Mouse (Mus musculus) MEL (cell line): Measurements from ENCODE around the gene Nmrk2.

ENCODE experiments used
- CTCF ChIP-seq, 3 experiments: IDR thresholded peaks in 2 of 3; conservative IDR thresholded peaks in 1 of 3; 2 replicates each; pipeline ENCODE4 v1.5.1; 2011 to 2012; ENCODE audit warnings: low read length in 3 of 3, low read depth in 2 of 3, mild to moderate bottlenecking in 2 of 3, improper control_type of control experiment in 1 of 3, inconsistent platforms in 1 of 3, mixed read lengths in 1 of 3, moderate library complexity in 1 of 3; ENCODE audit not compliant: control insufficient read depth in 1 of 3, insufficient read depth in 1 of 3, poor library complexity in 1 of 3, severe bottlenecking in 1 of 3
- ELF1 ChIP-seq: IDR thresholded peaks from 2 replicates; pipeline ENCODE4 v1.6.1; 2014; ENCODE audit warnings: low read depth, mild to moderate bottlenecking, inconsistent platforms, low read length, improper control_type of control experiment, moderate library complexity
- GABPA ChIP-seq: IDR thresholded peaks from 2 replicates; pipeline ENCODE4 v1.6.1; 2012; ENCODE audit warnings: low read depth, mild to moderate bottlenecking, inconsistent platforms, low read length, improper control_type of control experiment, moderate library complexity
- HCFC1 ChIP-seq: IDR thresholded peaks from 2 replicates; pipeline ENCODE4 v1.6.1; 2012; ENCODE audit warnings: low read depth, mild to moderate bottlenecking, inconsistent platforms, low read length, improper control_type of control experiment, moderate library complexity
- MAX ChIP-seq: IDR thresholded peaks from 2 replicates; pipeline ENCODE4 v1.6.1; 2011; ENCODE audit warnings: low read length, improper control_type of control experiment
- MYC ChIP-seq: IDR thresholded peaks from 2 replicates; pipeline ENCODE4 v1.6.1; 2011; ENCODE audit warnings: low read depth, mild to moderate bottlenecking, low read length, improper control_type of control experiment, moderate library complexity
- POLR2A ChIP-seq, 2 experiments: IDR thresholded peaks; 2 replicates each; pipeline ENCODE4 v1.6.1; 2011 to 2012; ENCODE audit warnings: low read length in 2 of 2, mild to moderate bottlenecking in 2 of 2, control low read depth in 1 of 2, improper control_type of control experiment in 1 of 2, low read depth in 1 of 2, moderate library complexity in 1 of 2; ENCODE audit not compliant: control insufficient read depth in 1 of 2, insufficient read depth in 1 of 2, poor library complexity in 1 of 2
- POLR2AphosphoS5 ChIP-seq: IDR thresholded peaks from 2 replicates; pipeline ENCODE4 v1.6.1; 2012; ENCODE audit warnings: low read depth, borderline replicate concordance, mild to moderate bottlenecking, inconsistent platforms, low read length, moderate library complexity, mixed read lengths
- RCOR1 ChIP-seq: IDR thresholded peaks from 2 replicates; pipeline ENCODE4 v1.6.1; 2012; ENCODE audit warnings: low read depth, mild to moderate bottlenecking, inconsistent platforms, low read length, improper control_type of control experiment
- TAL1 ChIP-seq: IDR thresholded peaks from 2 replicates; pipeline ENCODE4 v1.6.1; 2012; ENCODE audit warnings: mild to moderate bottlenecking, inconsistent platforms, low read length, moderate library complexity, mixed read lengths
- USF1 ChIP-seq: IDR thresholded peaks from 2 replicates; pipeline ENCODE4 v1.6.1; 2014; ENCODE audit warnings: low read depth, mild to moderate bottlenecking, inconsistent platforms, low read length, improper control_type of control experiment, moderate library complexity
- ZC3H11A ChIP-seq: IDR thresholded peaks from 2 replicates; pipeline ENCODE4 v1.6.1; 2012; ENCODE audit warnings: low read depth, mild to moderate bottlenecking, inconsistent platforms, low read length, improper control_type of control experiment
- ZKSCAN1 ChIP-seq: IDR thresholded peaks from 2 replicates; pipeline ENCODE4 v1.6.1; 2012; ENCODE audit warnings: low read depth, mild to moderate bottlenecking, inconsistent platforms, low read length, improper control_type of control experiment, moderate library complexity
- ZNF384 ChIP-seq: IDR thresholded peaks from 2 replicates; pipeline ENCODE4 v1.6.1; 2012; ENCODE audit warnings: low read depth, mild to moderate bottlenecking, inconsistent platforms, low read length, improper control_type of control experiment

- TF ChIP-seq POLR2A (IDR thresholded peaks at IDR 0.05; ENCODE audit: control insufficient read depth in 1 of 2, insufficient read depth in 1 of 2, low read depth in 1 of 2, low read length in 2 of 2, poor library complexity in 1 of 2) (no peak), TAL1 (no peak), GABPA (no peak), RCOR1 (no peak), USF1 (no peak), ZNF384 (no peak), MYC (no peak), ELF1 (no peak), ZKSCAN1 (no peak), MAX (no peak), ZC3H11A (no peak), CTCF (IDR thresholded peaks at IDR 0.05 in 2 of 3, conservative IDR thresholded peaks at IDR 0.05 in 1 of 3; ENCODE audit: control insufficient read depth in 1 of 3, insufficient read depth in 1 of 3, low read depth in 2 of 3, low read length in 3 of 3, poor library complexity in 1 of 3, severe bottlenecking in 1 of 3) (no peak), POLR2AphosphoS5 (no peak), HCFC1 (no peak)
Observed at GRCm38 (mm10) chr10:81165118-81165517, 36.7 kb downstream of the Nmrk2 start.
